Mouse (Mus musculus) liver, postnatal 0 days (tissue): ENCODE measurements around the gene Mageb3. TPM values are rescaled to one million over a fixed set of nuclear protein-coding genes. Genes with fewer than 3 reads are reported as not detected.
"Not testable (repeated sequence)": the region's sequence is repeated elsewhere in the genome, so short reads cannot be mapped to it uniquely, and the experiment has no call there.

Experiments
- ATAC-seq: fragments of 200-750 bp; cut with Nextera tagmentation; 2 replicates; pipeline ENCODE4 v1.8.0; 2017; ENCODE audit warnings: mild to moderate bottlenecking, moderate library complexity
- DNase-seq: peaks from one replicate; pipeline ENCODE4 v3.0.0-alpha.2; 2016
- H3K27ac ChIP-seq: fragments of 300-500 bp; sonication (generic); 2 replicates; pipeline ENCODE4 v1.5.1; 2014; ENCODE audit warnings: antibody characterized with exemption, moderate library complexity, mild to moderate bottlenecking, low read depth
- H3K27me3 ChIP-seq: fragments of 300-500 bp; sonication (generic); 2 replicates; pipeline ENCODE4 v1.6.1; 2014; ENCODE audit warnings: low read length, control low read depth, mixed read lengths; ENCODE audit not compliant: insufficient read depth
- H3K36me3 ChIP-seq: fragments of 300-500 bp; sonication (generic); replicated peaks from 2 replicates; pipeline ENCODE4 v1.6.1; 2014; ENCODE audit warnings: mild to moderate bottlenecking, control low read depth, low read length, moderate library complexity, mixed read lengths; ENCODE audit not compliant: insufficient read depth
- H3K4me1 ChIP-seq: fragments of 300-500 bp; sonication (generic); 2 replicates; pipeline ENCODE4 v1.6.1; 2014; ENCODE audit warnings: antibody characterized with exemption, mild to moderate bottlenecking, control low read depth; ENCODE audit not compliant: insufficient read depth
- H3K4me2 ChIP-seq: fragments of 300-500 bp; sonication (generic); 2 replicates; pipeline ENCODE4 v1.6.1; 2014; ENCODE audit warnings: low read depth, mild to moderate bottlenecking, low read length, moderate library complexity, mixed read lengths
- H3K4me3 ChIP-seq: fragments of 300-500 bp; sonication (generic); 2 replicates; pipeline ENCODE4 v1.5.1; 2014; ENCODE audit warnings: low read depth, low read length
- H3K9ac ChIP-seq: fragments of 300-500 bp; sonication (generic); replicated peaks from 2 replicates; pipeline ENCODE4 v1.6.1; 2014; ENCODE audit warnings: mild to moderate bottlenecking, moderate library complexity
- H3K9me3 ChIP-seq: fragments of 300-500 bp; sonication (generic); 2 replicates; pipeline ENCODE4 v1.6.1; 2016; ENCODE audit warnings: mild to moderate bottlenecking, control low read depth, low read length, mixed read lengths
- CTCF ChIP-seq: sonication (generic); IDR thresholded peaks from 2 replicates; pipeline ENCODE4 v1.5.1; 2016; ENCODE audit warnings: antibody characterized with exemption, low read depth
- EP300 ChIP-seq: IDR thresholded peaks from 2 replicates; pipeline ENCODE4 v1.6.1; 2016; ENCODE audit warnings: antibody characterized with exemption, low read depth, mild to moderate bottlenecking
- WGBS: fragments of 180-500 bp; shearing (Covaris S2); extraction: QIAGEN DNeasy Blood & Tissue Kit; methylation state at CpG from one replicate; pipeline ENCODE4 v1.1.7; 2014; ENCODE audit not compliant: insufficient replicate concordance; 5-methylcytosine and 5-hydroxymethylcytosine counted together
- polyA plus RNA-seq: library from polyadenylated mRNA; unstranded; fragments of >200 nt; fragmentation: Nextera tagmentation; extraction: Ambion mirVana; gene quantifications from 2 replicates; pipeline ENCODE4 v1.2.1, GENCODE M21; 2015

The Mageb3 gene
- 0.06 TPM in 1 of 2 replicates, not detected in the other for polyA plus RNA-seq

GRCm38 (mm10) chr2:121955765-121956223, at the start of gene Mageb3, which contains the start of gene Ctdspl2:
Gene Mageb3, minus strand, starts transcription at chr2:121956092.
Gene Ctdspl2, plus strand, starts transcription at chr2:121956001.
- peak within 1 kb of the TSS; percentile 96 for H3K9ac ChIP-seq
- WGBS = 1% methylated on average over 45 of the region's 48 CpGs
- peaks cover 3% of the 10 kb centered on the region; the same call in 1 of the 2 replicates for H3K36me3 ChIP-seq
- peak within 1 kb of the TSS; percentile 91 for H3K4me2 ChIP-seq
- TF ChIP-seq CTCF (peak; percentile 39), EP300 (no peak)
- peak within 1 kb of the TSS; percentile 96 for H3K27ac ChIP-seq
- H3K4me3 ChIP-seq = peak within 1 kb of the TSS; percentile 91
- H3K9me3 ChIP-seq = no peaks in the 10 kb centered on the region
- H3K27me3 ChIP-seq = no peaks in the 10 kb centered on the region
- peak; percentile 96 for ATAC-seq
- peak; percentile 98 for DNase-seq
- H3K4me1 ChIP-seq = peaks cover 13% of the 10 kb centered on the region

GRCm38 (mm10) chr2:121995738-121996137, 39.8 kb upstream of the Mageb3 start:
- Histone ChIP-seq H3K27ac (no peak overlapping the region), H3K9ac (no peak overlapping the region), H3K4me2 (no peak overlapping the region), H3K9me3 (no peaks in the 10 kb centered on the region), H3K27me3 (no peaks in the 10 kb centered on the region), H3K36me3 (peaks cover 25% of the 10 kb centered on the region), H3K4me3 (no peak overlapping the region), H3K4me1 (no peaks in the 10 kb centered on the region)
- peak; percentile 44 for TF ChIP-seq CTCF
- TF ChIP-seq EP300 = no peak
- ATAC-seq (no peak), DNase-seq (no peak)
- 82% methylated on average over 1 of the region's 1 CpGs for WGBS

DNA sequence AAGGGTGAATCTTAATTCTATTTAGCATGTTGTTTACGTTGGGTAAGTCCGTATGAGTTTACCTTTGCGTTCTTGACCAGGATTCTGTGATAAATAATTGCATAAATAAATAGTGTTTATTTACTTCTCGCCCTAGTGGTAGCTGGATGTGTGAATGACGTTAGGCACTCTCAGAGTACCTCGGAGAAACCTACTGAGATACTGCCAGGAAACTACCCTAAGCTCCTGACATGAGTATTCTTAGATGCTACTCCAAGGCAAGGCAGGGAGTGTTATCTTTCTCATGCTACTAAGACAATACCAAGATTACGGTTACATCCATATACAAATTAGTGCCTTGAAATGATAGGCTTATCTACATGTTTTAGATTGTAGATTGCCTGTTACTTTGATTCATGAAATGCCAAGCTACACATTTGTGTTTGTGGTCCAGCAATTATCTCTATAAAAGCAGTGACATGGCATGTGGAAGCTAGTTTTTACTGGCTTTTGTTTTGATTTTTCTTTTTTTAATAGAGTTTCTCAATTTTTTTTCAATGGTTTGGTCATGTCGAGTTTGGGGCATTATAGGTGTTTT, 1.4 kb upstream of the Mageb3 start:
- H3K27ac ChIP-seq = peak overlapping the region; percentile 96; the same call in 1 of the 2 replicates
- H3K4me2 ChIP-seq = peak overlapping the region; percentile 91
- DNase-seq (no peak), ATAC-seq (no peak)
- TF ChIP-seq EP300 (no peak), CTCF (no peak)
- H3K36me3 ChIP-seq = peaks cover 10% of the 10 kb centered on the region
- 5% methylated on average over 8 of the region's 8 CpGs for WGBS
- no peaks in the 10 kb centered on the region for H3K27me3 ChIP-seq
- H3K9me3 ChIP-seq = no peaks in the 10 kb centered on the region
- H3K4me3 ChIP-seq = peak overlapping the region; percentile 91
- H3K4me1 ChIP-seq = peaks cover 13% of the 10 kb centered on the region
- H3K9ac ChIP-seq = peak overlapping the region; percentile 96

- Histone ChIP-seq H3K9me3 (no peaks in the 10 kb centered on the region), H3K36me3 (peaks cover 6% of the 10 kb centered on the region; the same call in 1 of the 2 replicates), H3K4me1 (peaks cover 13% of the 10 kb centered on the region), H3K9ac (peak overlapping the region; percentile 96), H3K27ac (peak overlapping the region; percentile 96), H3K4me2 (peak overlapping the region; percentile 91), H3K27me3 (no peaks in the 10 kb centered on the region), H3K4me3 (peak overlapping the region; percentile 91)
- WGBS = 1% methylated on average over 44 of the region's 47 CpGs
- TF ChIP-seq CTCF (no peak), EP300 (peak; percentile 58)
- DNase-seq (peak; percentile 97), ATAC-seq (peak; percentile 95)
Measured at GRCm38 (mm10) chr2:121956224-121957018, 529 bp upstream of the Mageb3 start.

DNA sequence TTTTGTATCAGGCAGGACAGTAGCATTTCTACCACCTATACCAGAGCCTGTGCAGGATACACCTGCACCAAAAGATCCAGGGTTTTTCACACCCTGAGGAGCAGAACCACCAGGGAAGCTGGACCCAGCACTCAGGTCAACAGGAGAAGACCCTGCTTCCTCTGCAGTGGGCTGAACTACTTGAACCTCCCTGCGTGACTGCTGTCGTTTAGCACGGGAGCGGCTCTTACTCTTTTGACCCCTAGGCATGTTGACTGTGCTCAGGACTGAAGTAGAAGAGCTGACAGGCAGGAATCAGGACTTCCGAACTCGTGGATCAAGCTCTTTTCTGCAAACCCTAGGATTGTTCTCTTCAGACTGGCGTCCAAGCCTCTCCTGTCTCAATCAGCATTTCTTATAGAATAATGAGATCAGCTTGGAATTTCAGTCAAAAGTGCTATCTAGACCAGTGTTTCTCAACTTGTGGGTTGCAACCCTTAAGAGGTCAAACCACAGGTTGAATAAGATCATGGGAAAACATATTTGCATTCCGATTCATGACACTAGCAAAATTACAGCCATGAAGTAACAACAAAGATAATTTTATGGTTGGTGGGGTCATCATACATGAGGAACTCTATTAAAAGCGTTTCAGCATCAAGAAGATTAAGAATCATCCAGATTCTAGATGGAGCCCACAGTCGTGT, 778 bp downstream of the Mageb3 start:
- Histone ChIP-seq H3K27ac (peak overlapping the region; percentile 96), H3K4me1 (peaks cover 13% of the 10 kb centered on the region), H3K27me3 (no peaks in the 10 kb centered on the region), H3K9me3 (no peaks in the 10 kb centered on the region), H3K9ac (peak overlapping the region; percentile 96), H3K4me3 (peak overlapping the region; percentile 91), H3K4me2 (peak overlapping the region; percentile 91), H3K36me3 (no peaks in the 10 kb centered on the region)
- ATAC-seq = no peak
- DNase-seq = peak; percentile 20
- TF ChIP-seq CTCF = no peak
- WGBS = 16% methylated on average over 10 of the region's 10 CpGs

DNA sequence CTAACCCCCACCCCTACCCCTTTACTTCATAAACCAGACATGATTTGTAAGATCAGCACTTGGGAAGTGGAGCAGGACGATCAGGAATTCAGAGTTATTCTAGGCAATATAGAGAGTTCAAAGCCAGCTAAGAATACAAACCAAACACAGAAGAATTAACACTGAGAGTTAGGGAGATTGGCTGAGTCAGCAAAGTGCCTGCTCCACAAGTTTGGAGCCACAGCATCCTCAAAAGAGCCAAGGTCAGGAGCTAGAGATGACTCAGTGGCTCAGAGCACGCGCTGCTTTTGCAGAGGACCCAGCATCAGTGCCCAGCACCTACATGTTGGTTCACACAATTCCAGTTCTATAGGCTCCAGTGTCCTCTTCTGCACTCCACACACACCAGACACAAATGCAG, 12.5 kb downstream of the Mageb3 start:
- H3K27ac ChIP-seq = no peak overlapping the region
- H3K9me3 ChIP-seq = no peaks in the 10 kb centered on the region
- H3K9ac ChIP-seq = no peak overlapping the region
- DNase-seq (no peak), ATAC-seq (no peak)
- WGBS = 75% methylated on average over 3 of the region's 3 CpGs
- H3K4me3 ChIP-seq = no peak overlapping the region
- no peaks in the 10 kb centered on the region for H3K27me3 ChIP-seq
- H3K4me1 ChIP-seq = no peaks in the 10 kb centered on the region
- no peak overlapping the region for H3K4me2 ChIP-seq
- TF ChIP-seq CTCF = no peak
- TF ChIP-seq EP300 = no peak
- no peaks in the 10 kb centered on the region for H3K36me3 ChIP-seq

DNA sequence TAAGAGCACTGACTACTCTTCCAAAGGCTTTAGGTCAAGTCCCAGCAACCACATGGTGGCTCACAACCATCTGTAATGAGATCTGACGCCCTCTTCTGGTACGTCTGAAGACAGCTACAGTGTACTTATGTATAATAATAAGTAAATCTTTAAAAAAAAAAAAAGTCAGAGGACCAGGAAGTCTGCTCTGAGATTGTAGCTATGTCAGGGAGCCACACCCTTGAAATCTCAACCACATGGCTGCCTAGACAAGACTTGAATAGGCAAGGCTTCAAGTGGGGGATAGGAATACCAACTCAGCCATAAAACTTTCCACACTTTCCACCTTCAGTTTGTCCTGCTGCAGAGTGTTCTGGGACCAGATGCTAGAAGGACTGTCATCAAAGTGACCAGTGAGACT, 18.3 kb downstream of the Mageb3 start:
- H3K9ac ChIP-seq, DNase-seq, H3K27me3 ChIP-seq, H3K27ac ChIP-seq, H3K4me1 ChIP-seq, H3K36me3 ChIP-seq, H3K4me3 ChIP-seq, ATAC-seq, H3K4me2 ChIP-seq, H3K9me3 ChIP-seq: not testable (repeated sequence)
- WGBS = 84% methylated on average over 2 of the region's 2 CpGs
